Mouse (Mus musculus) inflammation-experienced regulatory T-cells, adult 6 months (primary cell): ENCODE results near the gene Mybpc2. TPM values are rescaled to one million over a fixed set of nuclear protein-coding genes. Genes with fewer than 3 reads are reported as not detected.
A peak's percentile ranks its signal among the peaks of the same experiment; 100 is the strongest.

Source experiments
- ATAC-seq: one replicate; pipeline ENCODE4 v1.8.0; 2017
- polyA plus RNA-seq, 3 experiments: library from polyadenylated mRNA; unstranded; fragments of 100-300 nt; shearing (Covaris generic); gene quantifications; one replicate each; pipeline ENCODE4 v1.2.1; 2017

Gene Mybpc2
- polyA plus RNA-seq, 3 experiments from 2014 or later: not detected

DNA sequence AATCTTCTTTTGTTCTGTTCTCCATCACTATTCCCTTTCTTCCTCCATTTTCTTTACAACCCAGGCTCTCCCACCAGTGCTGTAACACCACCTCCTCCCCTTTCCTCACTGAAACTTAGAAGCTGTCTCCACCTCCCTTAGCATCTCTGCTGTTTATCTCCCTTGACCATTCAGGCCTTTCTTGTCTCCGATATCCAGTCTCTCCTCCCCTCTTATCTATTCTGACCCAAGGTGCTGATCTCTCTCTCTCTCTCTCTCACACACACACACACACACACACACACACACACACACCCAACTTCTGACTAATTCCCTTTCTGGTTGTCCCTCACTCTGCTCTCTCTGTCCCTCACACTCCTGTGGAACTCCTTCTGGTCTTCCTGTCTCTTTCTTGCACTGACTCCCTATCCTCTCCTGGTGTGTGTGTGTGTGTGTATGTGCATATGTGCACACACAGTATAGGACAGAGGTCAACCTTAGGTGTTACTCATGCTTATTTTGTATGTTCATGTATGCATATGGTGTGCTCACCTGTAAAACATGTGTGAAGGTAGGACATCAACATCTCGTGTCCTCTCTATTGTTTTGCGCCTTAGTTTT is 41.5 kb downstream of the Mybpc2 start:
- no peak for ATAC-seq

GRCm38 (mm10) chr7:44475046-44475614 is 49.3 kb downstream of the Mybpc2 start:
- no peak for ATAC-seq

- ATAC-seq: no peak
Measured at GRCm38 (mm10) chr7:44474419-44474818, 50.0 kb downstream of the Mybpc2 start.

DNA sequence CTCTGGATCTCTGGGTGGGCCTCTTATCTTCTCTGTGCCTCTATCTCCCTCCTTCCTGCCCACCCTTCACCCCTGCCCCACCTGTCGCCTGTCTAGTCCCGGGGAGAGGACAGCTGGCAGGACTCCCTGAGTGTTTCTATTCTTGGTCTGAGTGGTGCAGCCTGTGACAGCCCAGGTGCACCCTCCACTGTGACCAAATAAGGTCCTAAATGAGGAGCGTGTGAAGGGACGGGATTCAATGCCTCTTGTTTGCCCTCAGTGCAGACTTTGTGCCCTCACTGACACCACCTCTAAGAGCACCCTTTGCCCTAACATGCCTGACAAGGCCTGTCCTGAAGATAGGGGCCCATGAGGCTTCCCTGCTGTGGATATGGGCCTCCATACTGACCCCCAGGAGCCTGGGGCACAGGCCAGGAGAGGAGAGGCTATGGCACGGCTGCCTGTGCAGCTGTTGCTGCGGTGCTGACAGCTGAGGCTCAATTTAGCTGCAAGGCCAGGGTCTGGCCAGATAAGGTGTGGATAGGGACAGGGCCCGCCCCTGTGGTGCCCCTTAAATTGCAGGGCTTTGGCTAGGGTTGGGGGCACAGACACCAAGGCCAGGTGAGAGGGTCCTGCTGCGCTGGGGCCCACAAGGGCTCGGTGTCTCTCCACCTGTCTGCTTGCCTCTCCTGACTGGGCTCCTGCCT is 51.4 kb downstream of the Mybpc2 start:
- no peak for ATAC-seq

DNA sequence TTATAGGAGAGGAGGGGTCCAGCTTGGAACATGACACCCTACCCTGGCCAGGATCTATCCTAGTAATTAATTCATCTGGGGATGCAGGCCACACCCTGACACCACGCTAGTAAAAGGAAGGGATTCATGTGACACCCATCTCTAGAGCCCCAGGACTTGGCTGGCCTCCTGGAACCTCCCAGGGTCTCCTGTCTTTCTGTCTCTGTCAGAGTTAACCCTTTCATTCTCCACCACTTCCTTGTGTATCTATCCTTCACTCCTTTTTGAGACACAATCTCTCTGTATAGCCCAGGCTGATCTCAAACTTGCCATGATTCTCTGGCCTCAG is 51.9 kb downstream of the Mybpc2 start:
- no peak for ATAC-seq

- ATAC-seq: no peak
Measured at GRCm38 (mm10) chr7:44471880-44472557, 52.4 kb downstream of the Mybpc2 start.

DNA sequence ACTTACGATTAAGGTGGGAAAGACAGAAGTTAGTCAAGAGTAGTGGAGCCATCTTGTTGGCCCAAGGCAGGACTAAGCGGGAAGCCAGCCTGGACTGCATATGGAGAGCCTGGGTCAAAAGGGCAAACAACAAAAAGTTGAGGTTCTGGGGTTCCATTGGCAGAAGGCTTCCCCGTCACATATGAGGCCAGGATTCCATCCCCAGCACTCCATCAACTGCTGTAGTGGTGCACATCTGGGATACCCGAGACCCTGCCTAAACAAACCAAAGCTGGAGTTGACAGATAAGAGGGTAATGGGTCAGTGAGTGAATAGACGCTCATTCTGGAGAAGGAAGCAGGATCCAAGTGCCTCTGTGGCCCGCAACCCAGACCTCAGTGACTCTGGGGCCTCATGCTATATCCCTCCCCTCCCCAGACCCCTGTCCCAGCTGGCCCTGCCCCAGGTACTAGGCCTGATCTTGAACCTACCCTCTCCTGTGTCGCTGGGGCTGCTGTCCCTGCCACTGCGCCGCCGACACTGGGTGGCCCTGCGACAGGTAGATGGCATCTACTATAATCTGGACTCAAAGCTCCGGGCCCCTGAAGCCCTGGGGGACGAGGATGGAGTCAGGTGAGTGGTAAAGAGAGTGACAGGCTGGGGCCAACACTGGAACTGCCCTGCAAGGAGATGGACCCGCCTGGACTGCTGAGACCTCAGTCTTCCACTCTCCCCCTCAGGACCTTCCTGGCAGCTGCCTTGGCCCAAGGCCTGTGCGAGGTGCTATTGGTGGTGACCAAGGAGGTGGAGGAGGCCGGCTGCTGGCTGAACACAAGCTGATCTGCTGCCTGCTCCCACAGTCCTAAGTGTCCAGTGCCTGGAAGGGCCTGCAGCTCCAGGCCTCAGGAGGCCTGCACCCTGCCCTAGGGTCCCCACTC is 53.5 kb downstream of the Mybpc2 start:
- no peak for ATAC-seq

- ATAC-seq: no peak
Measured at GRCm38 (mm10) chr7:44469677-44470675, 54.5 kb downstream of the Mybpc2 start.

DNA sequence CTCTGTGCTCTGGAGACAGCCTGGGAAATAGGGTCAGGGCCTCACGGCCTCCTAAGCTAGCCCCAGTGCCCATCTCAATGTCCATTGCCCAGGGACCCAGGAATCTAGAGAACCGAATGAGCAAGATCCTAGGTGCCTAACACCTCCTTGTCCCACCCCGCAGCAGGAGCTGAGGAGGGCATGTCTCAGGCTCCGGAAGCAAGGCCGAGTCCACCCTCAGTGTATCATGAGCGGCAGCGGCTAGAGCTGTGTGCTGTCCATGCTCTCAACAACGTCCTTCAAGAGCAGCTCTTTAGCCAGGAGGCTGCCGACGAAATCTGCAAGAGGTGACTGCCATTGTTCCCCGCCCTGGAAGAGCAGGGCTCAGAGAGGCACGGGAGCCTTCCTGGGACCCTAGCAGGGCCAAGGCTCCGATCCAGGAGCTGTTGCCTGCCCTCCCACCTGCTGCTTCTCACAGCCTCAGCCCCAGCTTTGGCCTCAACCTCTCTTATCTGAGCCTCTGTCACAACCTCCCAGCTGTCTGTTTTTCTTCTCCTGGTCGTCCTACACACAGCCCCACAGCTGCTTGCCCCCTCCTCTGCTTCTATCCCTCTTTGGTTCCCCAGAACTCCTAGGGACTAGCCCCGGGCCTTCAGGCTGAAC is 55.7 kb downstream of the Mybpc2 start:
- no peak for ATAC-seq

- peak; percentile 99 for ATAC-seq
Measured at GRCm38 (mm10) chr7:44467811-44468411, 56.5 kb downstream of the Mybpc2 start, which contains the start of gene Josd2. Josd2 (plus strand) TSS chr7:44467980.

GRCm38 (mm10) chr7:44466888-44467311 is 57.6 kb downstream of the Mybpc2 start:
- no peak for ATAC-seq

DNA sequence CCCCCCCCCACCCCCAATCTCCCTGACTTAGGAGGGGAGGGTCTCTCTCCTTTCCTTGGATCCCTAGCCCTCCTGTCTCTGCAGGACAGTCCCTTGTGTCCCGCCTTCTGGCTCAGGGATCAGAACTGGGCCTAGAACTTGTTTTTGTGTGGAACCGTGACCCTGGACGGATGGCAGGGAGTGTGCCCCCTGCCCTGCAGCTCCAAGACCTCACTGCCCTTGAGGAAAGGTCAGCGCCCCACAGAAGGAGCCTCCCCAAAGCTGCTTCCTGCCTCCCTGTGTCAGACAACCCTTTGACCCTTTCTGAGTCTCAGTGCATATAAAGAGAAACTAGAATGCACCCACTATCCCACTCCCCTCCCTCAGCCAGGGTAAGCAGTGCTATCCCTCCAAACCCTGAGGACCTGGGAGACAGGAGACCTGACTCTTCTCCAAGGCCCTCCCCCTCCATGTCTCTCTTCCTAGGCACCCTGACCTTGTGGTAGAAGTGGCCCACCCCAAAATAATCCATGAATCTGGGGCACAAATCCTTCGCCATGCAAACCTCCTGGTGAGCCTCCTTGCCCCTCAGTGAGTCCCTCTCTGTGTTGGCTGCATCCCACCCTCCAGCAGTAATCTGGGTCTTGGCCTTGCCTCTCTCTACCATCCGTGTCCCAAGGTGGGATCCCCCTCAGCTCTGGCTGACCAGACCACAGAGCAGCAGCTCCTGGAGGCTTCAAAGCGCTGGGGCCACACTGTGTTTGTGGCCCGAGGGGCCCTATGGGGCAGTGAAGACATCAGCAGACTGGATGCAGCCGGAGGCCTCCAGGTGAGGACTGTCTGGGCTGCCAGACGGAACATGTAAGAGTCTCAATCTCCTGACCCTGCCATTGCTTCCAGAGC is 58.2 kb downstream of the Mybpc2 start:
- ATAC-seq: no peak

- no peak for ATAC-seq
Measured at GRCm38 (mm10) chr7:44465111-44465510, 59.3 kb downstream of the Mybpc2 start, which contains the start of gene Aspdh. Aspdh (plus strand) TSS chr7:44465391.

GRCm38 (mm10) chr7:44464511-44464910 is 59.9 kb downstream of the Mybpc2 start:
- no peak for ATAC-seq

DNA sequence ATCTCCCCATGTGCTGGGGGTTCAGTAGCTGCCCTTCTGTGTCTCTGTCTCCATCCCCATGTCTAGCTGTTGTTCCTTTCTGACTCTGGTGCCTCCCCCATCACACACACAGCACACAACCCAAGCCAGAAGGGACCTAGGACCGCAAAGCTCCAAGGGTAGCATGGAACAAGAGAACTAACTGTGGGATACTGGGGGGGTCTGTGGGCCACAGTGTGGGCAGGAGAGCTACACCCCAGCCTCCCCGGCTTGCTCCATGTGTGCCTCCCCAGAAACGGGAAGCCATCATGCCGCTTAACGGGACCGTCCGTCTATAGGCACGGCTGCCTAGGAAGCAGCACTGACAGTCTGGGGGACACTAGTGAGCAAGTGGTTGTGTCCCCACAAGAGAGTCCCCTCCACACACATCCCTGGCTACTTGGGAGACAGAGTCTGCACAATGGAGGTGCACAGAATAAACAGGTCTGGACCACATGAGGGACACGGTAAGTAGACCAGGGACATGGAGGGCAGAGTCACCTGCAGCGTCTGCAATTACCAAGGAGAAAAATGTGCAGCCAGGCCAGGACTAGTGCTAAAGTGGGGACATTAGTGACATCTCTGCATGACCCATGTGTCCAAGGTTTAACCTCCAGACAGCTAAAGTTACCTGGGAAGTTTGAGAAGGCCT is 60.8 kb downstream of the Mybpc2 start:
- no peak for ATAC-seq

GRCm38 (mm10) chr7:44463056-44463425 is 61.4 kb downstream of the Mybpc2 start:
- no peak for ATAC-seq

DNA sequence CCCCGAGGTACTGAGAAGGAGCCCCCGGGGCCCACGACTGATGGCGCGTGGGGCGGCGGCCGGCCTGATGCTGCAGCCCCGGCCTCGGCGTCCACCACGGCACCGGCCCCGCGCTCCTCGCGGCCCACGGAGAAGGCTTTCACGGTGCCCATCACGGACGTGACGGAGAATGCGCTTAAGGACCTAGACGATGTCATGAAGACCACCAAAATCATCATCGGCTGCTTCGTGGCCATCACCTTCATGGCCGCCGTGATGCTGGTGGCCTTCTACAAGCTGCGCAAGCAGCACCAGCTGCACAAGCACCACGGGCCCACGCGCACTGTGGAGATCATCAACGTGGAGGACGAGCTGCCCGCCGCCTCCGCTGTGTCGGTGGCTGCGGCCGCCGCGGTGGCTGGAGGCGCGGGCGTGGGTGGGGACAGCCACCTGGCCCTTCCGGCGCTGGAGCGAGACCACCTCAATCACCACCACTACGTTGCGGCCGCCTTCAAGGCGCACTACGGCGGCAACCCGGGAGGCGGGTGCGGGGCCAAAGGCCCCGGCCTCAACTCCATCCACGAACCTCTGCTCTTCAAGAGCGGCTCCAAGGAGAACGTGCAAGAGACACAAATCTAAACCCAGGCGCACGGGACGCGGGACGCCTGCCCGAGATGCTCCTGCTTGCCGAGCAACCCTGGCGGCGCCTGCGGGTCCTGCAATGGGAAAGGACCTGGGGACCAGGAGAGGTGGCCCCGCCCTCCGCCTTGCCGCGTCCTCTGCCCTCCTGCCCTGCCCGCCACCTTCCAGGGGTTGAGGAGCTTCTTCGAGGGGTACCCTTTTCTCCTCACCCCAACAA is 62.0 kb downstream of the Mybpc2 start:
- ATAC-seq: no peak
